Mouse (Mus musculus) forebrain, embryonic 12.5 days (tissue): ENCODE data around the gene Lck. TPM values are rescaled to one million over a fixed set of nuclear protein-coding genes. Genes with fewer than 3 reads are reported as not detected.
A peak's percentile ranks its signal among the peaks of the same experiment; 100 is the strongest.
"Not testable (repeated sequence)": the region's sequence is repeated elsewhere in the genome, so short reads cannot be mapped to it uniquely, and the experiment has no call there.

Source experiments
- ATAC-seq: fragments of 200-750 bp; cut with Nextera tagmentation; 2 replicates; pipeline ENCODE4 v1.8.0; 2017; ENCODE audit warnings: moderate TSS enrichment; ENCODE audit not compliant: low FRiP score
- H3K27ac ChIP-seq: fragments of 300-500 bp; sonication (generic); 2 replicates; pipeline ENCODE4 v1.5.1; 2016; ENCODE audit warnings: mild to moderate bottlenecking
- H3K27me3 ChIP-seq: fragments of 300-500 bp; sonication (generic); 2 replicates; pipeline ENCODE4 v1.6.1; 2016; ENCODE audit warnings: mild to moderate bottlenecking
- H3K36me3 ChIP-seq: fragments of 300-500 bp; sonication (generic); replicated peaks from 2 replicates; pipeline ENCODE4 v1.6.1; 2016; ENCODE audit warnings: mild to moderate bottlenecking
- H3K4me1 ChIP-seq: fragments of 300-500 bp; sonication (generic); 2 replicates; pipeline ENCODE4 v1.6.1; 2016
- H3K4me2 ChIP-seq: fragments of 300-500 bp; sonication (generic); 2 replicates; pipeline ENCODE4 v1.6.1; 2016; ENCODE audit warnings: mild to moderate bottlenecking, moderate library complexity
- H3K4me3 ChIP-seq: fragments of 300-500 bp; sonication (generic); replicated peaks from 2 replicates; pipeline ENCODE4 v1.5.1; 2016; ENCODE audit warnings: mild to moderate bottlenecking
- H3K9ac ChIP-seq: fragments of 300-500 bp; sonication (generic); 2 replicates; pipeline ENCODE4 v1.6.1; 2016; ENCODE audit warnings: mild to moderate bottlenecking
- H3K9me3 ChIP-seq: fragments of 300-500 bp; sonication (generic); 2 replicates; pipeline ENCODE4 v1.6.1; 2016
- WGBS: fragments of 180-500 bp; shearing (Covaris S2); methylation state at CpG from one replicate; pipeline ENCODE4 v1.1.7; 2016; 5-methylcytosine and 5-hydroxymethylcytosine counted together
- polyA plus RNA-seq: library from polyadenylated mRNA; unstranded; fragments of >200 nt; fragmentation: Nextera tagmentation; extraction: Ambion mirVana; gene quantifications from 2 replicates; pipeline ENCODE4 v1.2.1, GENCODE M21; 2016

Gene Lck
- polyA plus RNA-seq, 1 experiment from 2014 or later, result 9.0 TPM

DNA sequence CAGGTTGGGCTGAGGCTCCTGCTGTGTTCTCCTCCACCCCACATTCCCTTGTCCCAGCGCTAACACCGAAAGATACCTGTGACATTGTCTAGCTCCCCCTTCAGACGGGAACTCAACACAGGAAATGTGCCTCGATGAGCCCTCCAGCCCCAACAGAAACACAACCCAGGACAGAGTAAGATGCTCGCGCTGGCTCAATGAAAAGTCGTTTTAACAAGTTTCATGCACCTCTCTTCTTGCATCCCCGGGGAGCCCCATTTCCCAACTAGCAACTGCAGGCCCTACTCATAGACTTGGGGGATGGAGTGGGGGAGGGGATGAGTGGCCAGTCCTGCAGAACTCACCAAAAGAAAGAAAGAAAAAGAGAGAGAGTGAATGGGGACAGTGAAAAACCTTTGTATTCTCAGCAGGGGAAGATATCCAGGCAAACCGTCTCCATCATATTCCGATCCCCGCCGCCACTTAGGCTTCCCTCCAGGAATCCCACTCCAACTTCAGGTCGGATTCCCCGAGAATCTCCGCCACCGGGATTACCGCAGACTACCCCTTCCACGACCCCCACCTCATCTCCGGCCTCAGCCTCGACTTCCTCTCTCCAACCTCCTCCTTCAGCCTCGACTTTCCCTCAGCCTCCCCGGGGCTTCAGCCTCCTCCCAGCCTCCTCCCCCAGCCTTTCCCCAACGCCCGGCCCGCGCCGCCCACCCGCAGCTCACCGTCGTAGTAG, 31.4 kb downstream of the Lck start:
- Histone ChIP-seq H3K9me3 (no peaks in the 10 kb centered on the region), H3K27me3 (no peaks in the 10 kb centered on the region), H3K4me3 (peak overlapping the region; percentile 77), H3K4me2 (peak overlapping the region; percentile 85), H3K36me3 (peaks cover 25% of the 10 kb centered on the region), H3K9ac (peak overlapping the region; percentile 83), H3K27ac (peak overlapping the region; percentile 88), H3K4me1 (peaks cover 22% of the 10 kb centered on the region)
- peak; percentile 25; the same call in 1 of the 2 replicates for ATAC-seq
- WGBS, result under 1% methylated on average over 30 of the region's 30 CpGs

GRCm38 (mm10) chr4:129540012-129540411, 33.4 kb downstream of the Lck start:
- no peak overlapping the region for H3K4me3 ChIP-seq
- no peaks in the 10 kb centered on the region for H3K9me3 ChIP-seq
- peaks cover 41% of the 10 kb centered on the region for H3K36me3 ChIP-seq
- no peak overlapping the region for H3K4me2 ChIP-seq
- no peaks in the 10 kb centered on the region for H3K27me3 ChIP-seq
- no peak overlapping the region for H3K9ac ChIP-seq
- peaks cover 22% of the 10 kb centered on the region for H3K4me1 ChIP-seq
- H3K27ac ChIP-seq, result no peak overlapping the region
- 91% methylated on average over 6 of the region's 6 CpGs for WGBS
- no peak for ATAC-seq

- WGBS, result 92% methylated on average over 6 of the region's 6 CpGs
- H3K9ac ChIP-seq, H3K4me2 ChIP-seq, H3K27me3 ChIP-seq, ATAC-seq, H3K9me3 ChIP-seq, H3K27ac ChIP-seq, H3K4me1 ChIP-seq, H3K4me3 ChIP-seq: not testable (repeated sequence)
- H3K36me3 ChIP-seq, result peaks cover 86% of the 10 kb centered on the region
Measured at GRCm38 (mm10) chr4:129528901-129529300, 44.5 kb downstream of the Lck start.

DNA sequence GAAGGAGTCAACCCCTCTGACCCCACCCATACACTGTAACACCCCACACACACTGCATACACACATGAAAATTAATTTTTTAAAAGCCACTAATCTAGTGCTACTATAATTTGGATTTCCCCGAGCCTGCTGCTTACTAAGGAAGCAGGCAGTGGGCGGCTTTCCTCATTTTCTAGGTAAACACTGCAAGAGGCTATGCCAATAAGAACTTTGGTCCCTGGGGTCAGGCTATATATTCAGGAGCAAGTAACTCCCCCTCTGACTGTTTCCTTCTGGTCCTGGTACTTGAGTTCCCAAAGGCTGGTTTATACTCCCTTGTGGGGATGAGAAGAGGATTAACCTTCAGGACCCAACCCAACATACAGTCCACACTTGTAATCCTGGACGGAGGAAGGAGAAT, 47.6 kb downstream of the Lck start:
- WGBS, result 93% methylated on average over 3 of the region's 3 CpGs
- Histone ChIP-seq H3K9ac (no peak overlapping the region), H3K27ac (no peak overlapping the region), H3K36me3 (peaks cover 90% of the 10 kb centered on the region), H3K9me3 (no peaks in the 10 kb centered on the region), H3K4me3 (no peak overlapping the region), H3K4me1 (no peaks in the 10 kb centered on the region), H3K27me3 (no peaks in the 10 kb centered on the region), H3K4me2 (no peak overlapping the region)
- ATAC-seq, result no peak

- no peak overlapping the region for H3K4me3 ChIP-seq
- no peaks in the 10 kb centered on the region for H3K9me3 ChIP-seq
- no peak overlapping the region for H3K9ac ChIP-seq
- H3K27me3 ChIP-seq, result no peaks in the 10 kb centered on the region
- H3K36me3 ChIP-seq, result peaks cover 90% of the 10 kb centered on the region
- H3K4me2 ChIP-seq, result no peak overlapping the region
- WGBS, result 94% methylated on average over 5 of the region's 5 CpGs
- H3K4me1 ChIP-seq, result no peaks in the 10 kb centered on the region
- no peak for ATAC-seq
- H3K27ac ChIP-seq, result no peak overlapping the region
Measured at GRCm38 (mm10) chr4:129525338-129525737, 48.1 kb downstream of the Lck start.

- WGBS, result 94% methylated on average over 8 of the region's 8 CpGs
- H3K9me3 ChIP-seq, result no peaks in the 10 kb centered on the region
Measured at GRCm38 (mm10) chr4:129518519-129518918, 54.9 kb downstream of the Lck start.

DNA sequence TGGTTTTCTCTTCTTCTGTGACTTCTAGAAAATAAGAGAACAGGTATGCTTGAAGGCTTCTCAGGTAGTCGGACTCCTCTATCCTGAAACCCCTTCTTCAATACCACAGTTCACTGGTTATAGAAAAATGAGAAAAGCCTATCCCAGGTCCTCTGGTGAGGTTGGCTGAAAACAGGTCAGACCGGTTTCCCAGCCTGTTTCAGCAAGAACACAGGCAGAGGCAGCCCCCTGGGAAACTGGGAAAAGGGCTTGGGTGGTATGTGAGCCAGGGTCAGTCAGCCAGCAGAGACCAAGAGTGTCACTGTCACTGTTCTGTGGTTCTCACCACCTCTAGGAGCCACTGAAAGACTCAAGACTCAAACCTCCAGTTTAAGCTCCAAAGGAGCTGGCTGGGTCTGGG, 56.5 kb downstream of the Lck start:
- no peak for ATAC-seq
- 49% methylated on average over 2 of the region's 2 CpGs for WGBS
- peaks cover 62% of the 10 kb centered on the region for H3K36me3 ChIP-seq
- H3K9me3 ChIP-seq, result no peaks in the 10 kb centered on the region
- no peak overlapping the region for H3K4me2 ChIP-seq
- peaks cover 29% of the 10 kb centered on the region for H3K4me1 ChIP-seq
- H3K27me3 ChIP-seq, result no peaks in the 10 kb centered on the region
- H3K9ac ChIP-seq, result peak overlapping the region; percentile 21; the same call in 1 of the 2 replicates
- no peak overlapping the region for H3K4me3 ChIP-seq
- peak overlapping the region; percentile 70; the same call in 1 of the 2 replicates for H3K27ac ChIP-seq

More at GRCm38 (mm10) chr4:129518519-129518918, 54.9 kb downstream of the Lck start:
- H3K4me2 ChIP-seq, result no peak overlapping the region
- H3K27ac ChIP-seq, result no peak overlapping the region
- H3K36me3 ChIP-seq, result peaks cover 78% of the 10 kb centered on the region
- H3K27me3 ChIP-seq, result no peaks in the 10 kb centered on the region
- ATAC-seq, result no peak
- no peak overlapping the region for H3K9ac ChIP-seq
- peaks cover 19% of the 10 kb centered on the region for H3K4me1 ChIP-seq
- no peak overlapping the region for H3K4me3 ChIP-seq

- peak; percentile 45 for ATAC-seq
- Histone ChIP-seq H3K27me3 (no peaks in the 10 kb centered on the region), H3K4me1 (peaks cover 48% of the 10 kb centered on the region), H3K36me3 (peaks cover 37% of the 10 kb centered on the region), H3K9ac (peak overlapping the region; percentile 100), H3K27ac (peak overlapping the region; percentile 99), H3K4me2 (peak overlapping the region; percentile 84), H3K4me3 (peak overlapping the region; percentile 100), H3K9me3 (no peaks in the 10 kb centered on the region)
- WGBS, result under 1% methylated on average over 29 of the region's 35 CpGs
Measured at GRCm38 (mm10) chr4:129514300-129514898, 59.0 kb downstream of the Lck start.

DNA sequence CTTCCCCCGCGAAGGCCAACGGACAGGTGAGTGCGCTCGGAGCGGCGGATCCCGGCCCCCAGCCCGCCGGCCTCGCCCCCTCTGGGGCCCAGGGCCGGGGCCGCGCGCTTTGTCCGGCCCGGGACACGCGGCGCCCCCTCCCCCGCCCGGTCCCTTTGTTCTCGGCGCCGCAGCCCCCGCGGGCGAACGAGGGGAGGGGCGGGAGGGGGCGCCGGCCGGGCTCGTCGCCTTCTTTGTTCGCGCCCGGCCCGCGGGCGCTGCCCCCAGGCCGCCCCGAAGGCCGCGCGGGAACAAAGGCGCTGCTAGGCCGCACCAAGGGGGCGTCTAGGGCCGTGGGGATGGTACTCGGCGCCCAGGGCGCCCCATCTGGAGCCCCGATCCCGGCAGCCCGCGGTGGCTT, 59.5 kb downstream of the Lck start:
- 0% methylated on average over 33 of the region's 57 CpGs for WGBS
- peaks cover 52% of the 10 kb centered on the region for H3K4me1 ChIP-seq
- peak overlapping the region; percentile 84 for H3K4me2 ChIP-seq
- no peaks in the 10 kb centered on the region for H3K27me3 ChIP-seq
- peak overlapping the region; percentile 100 for H3K4me3 ChIP-seq
- H3K9me3 ChIP-seq, result no peaks in the 10 kb centered on the region
- H3K9ac ChIP-seq, result peak overlapping the region; percentile 100
- peak; percentile 40 for ATAC-seq
- peaks cover 37% of the 10 kb centered on the region for H3K36me3 ChIP-seq
- H3K27ac ChIP-seq, result peak overlapping the region; percentile 99

DNA sequence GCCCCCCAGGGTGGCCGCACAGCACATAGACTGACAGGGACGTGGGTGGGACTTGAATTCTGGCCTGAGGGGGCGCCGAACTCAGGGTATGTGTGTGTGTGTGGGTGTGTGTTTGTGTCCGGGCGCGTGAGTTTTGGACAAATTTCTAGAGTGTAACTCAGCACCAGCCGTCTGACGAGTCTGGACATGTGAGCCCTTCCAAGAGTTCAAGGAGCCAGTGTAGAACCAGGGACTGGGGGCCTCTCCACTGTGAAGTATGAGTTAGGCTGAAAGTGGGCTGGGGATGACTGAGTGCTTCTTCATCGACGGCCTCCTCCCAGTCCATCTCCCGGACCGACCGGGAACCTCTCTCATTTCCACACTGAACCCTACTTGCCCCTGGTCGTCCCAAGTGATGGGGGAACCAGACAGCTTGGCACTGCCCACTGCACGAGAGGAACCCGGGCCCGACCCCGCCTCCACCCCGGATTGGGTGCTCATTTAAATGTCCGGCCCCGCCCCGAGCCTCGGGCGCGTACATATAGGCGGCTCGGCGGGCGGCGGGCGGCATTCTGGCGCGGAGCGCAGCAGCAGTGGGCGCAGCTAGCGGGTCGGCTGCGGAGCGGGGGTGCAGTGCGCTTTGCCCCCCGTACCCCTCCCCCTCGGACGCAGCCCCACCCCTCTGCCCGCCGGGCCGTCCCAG, 60.2 kb downstream of the Lck start, which contains the start of gene Marcksl1:
Gene Marcksl1 (plus strand): TSS at position 496 of the 682 bp plus-strand sequence.
- H3K9ac ChIP-seq, result peak within 1 kb of the TSS; percentile 100
- WGBS, result 5% methylated on average over 45 of the region's 47 CpGs
- peaks cover 56% of the 10 kb centered on the region for H3K4me1 ChIP-seq
- ATAC-seq, result peak; percentile 91
- peaks cover 30% of the 10 kb centered on the region for H3K36me3 ChIP-seq
- peak within 1 kb of the TSS; percentile 100 for H3K4me3 ChIP-seq
- H3K27me3 ChIP-seq, result no peaks in the 10 kb centered on the region
- peak within 1 kb of the TSS; percentile 99 for H3K27ac ChIP-seq
- H3K4me2 ChIP-seq, result peak within 1 kb of the TSS; percentile 84
- no peaks in the 10 kb centered on the region for H3K9me3 ChIP-seq

DNA sequence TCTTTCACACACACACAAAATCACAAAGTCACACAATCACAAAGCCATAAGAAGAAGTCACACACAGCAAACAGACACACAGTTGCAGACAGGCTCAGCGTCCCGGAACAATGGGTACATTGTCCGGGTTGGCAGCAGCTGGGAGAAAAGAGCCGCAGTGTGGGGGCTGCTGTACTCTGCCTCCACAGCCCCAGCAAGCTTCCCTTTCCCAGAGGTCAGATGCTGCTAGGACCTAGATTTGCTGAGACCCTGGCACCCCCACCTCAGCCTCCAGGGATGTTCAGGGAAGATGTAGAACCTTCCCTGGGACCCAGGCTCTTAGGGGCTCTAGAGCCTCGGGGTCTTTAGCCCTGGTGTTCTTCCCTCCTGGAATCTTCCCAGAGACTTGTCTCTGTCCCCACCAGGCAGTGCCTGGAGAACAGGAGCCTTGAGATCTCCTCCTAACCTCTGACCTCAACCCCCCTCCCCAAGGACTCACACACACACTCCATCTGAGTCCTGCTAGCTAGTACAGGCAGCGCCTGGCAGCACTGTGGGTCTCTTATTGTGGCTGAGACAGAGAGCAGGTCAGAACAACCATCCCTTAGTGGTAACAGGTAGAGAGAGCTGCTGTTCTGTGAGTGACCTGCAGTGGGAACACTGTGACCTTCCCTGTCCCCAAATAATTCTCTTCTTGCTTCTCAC, 61.9 kb downstream of the Lck start:
- peaks cover 14% of the 10 kb centered on the region for H3K36me3 ChIP-seq
- peaks cover 50% of the 10 kb centered on the region for H3K4me1 ChIP-seq
- H3K27me3 ChIP-seq, result no peaks in the 10 kb centered on the region
- H3K4me2 ChIP-seq, result peak overlapping the region; percentile 19; the same call in 1 of the 2 replicates
- H3K9ac ChIP-seq, result peak overlapping the region; percentile 25; the same call in 1 of the 2 replicates
- no peaks in the 10 kb centered on the region for H3K9me3 ChIP-seq
- H3K4me3 ChIP-seq, result no peak overlapping the region; the same call in 1 of the 2 replicates
- WGBS, result 9% methylated on average over 6 of the region's 6 CpGs
- no peak for ATAC-seq
- peak overlapping the region; percentile 59 for H3K27ac ChIP-seq
